In the genomic region with DNA sequence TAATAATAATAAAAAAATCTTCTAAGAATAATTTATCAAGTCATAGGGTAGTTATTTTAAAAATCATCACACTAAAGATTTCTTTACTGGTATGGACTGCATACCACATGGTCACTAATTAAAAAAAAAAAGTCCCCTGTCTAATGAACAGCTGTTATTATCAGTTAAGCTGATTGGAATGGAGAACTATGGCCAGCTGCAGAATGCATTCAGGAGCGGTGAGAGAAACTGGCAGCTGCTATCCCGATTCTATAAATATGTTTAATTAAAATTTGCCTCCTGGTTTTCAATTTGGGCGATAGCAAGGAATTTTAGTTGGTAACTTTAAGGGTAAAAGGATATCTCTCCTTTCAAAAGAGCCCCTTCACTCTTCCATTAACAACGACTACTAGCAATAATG, we compare ENCODE assay signal across 25 mouse cellular contexts. TPM values are rescaled to one million over a fixed set of nuclear protein-coding genes. Genes with fewer than 3 reads are reported as not detected.
"Had no signal": no experiment of that assay in that cellular context is flagged by ENCODE, and none has a peak within 500 bp of the region (broad histone marks: within the 10 kb centered on the region; RNA-seq: fewer than 3 reads in every experiment).

No protein-coding gene starts in this region.

- H3K36me3 ChIP-seq: heart, embryonic 13.5 days; heart, embryonic 15.5 days; hindbrain, embryonic 13.5 days; hindbrain, embryonic 15.5 days; kidney, embryonic 15.5 days; limb, embryonic 13.5 days; limb, embryonic 15.5 days; liver, embryonic 12.5 days had no signal

- H3K27ac ChIP-seq: heart, adult 2 months; heart, embryonic 13.5 days; heart, embryonic 15.5 days; hindbrain, embryonic 13.5 days; hindbrain, embryonic 15.5 days; hindbrain, postnatal 0 days; kidney, embryonic 15.5 days; kidney, postnatal 0 days; limb, embryonic 13.5 days; limb, embryonic 15.5 days; liver, embryonic 12.5 days had no signal

- H3K27me3 ChIP-seq: heart, embryonic 13.5 days; heart, embryonic 15.5 days; hindbrain, embryonic 13.5 days; hindbrain, embryonic 15.5 days; kidney, embryonic 15.5 days; limb, embryonic 13.5 days; limb, embryonic 15.5 days; liver, embryonic 12.5 days had no signal

- H3K4me3 ChIP-seq: heart, adult 2 months; heart, embryonic 13.5 days; heart, embryonic 15.5 days; hindbrain, embryonic 13.5 days; hindbrain, embryonic 15.5 days; kidney, embryonic 15.5 days; limb, embryonic 13.5 days; limb, embryonic 15.5 days; liver, embryonic 12.5 days had no signal

- H3K9me3 ChIP-seq: heart, embryonic 13.5 days; heart, embryonic 15.5 days; hindbrain, embryonic 13.5 days; hindbrain, embryonic 15.5 days; kidney, embryonic 15.5 days; limb, embryonic 13.5 days; limb, embryonic 15.5 days; liver, embryonic 12.5 days had no signal

- H3K9ac ChIP-seq: heart, embryonic 13.5 days; heart, embryonic 15.5 days; hindbrain, embryonic 13.5 days; hindbrain, embryonic 15.5 days; kidney, embryonic 15.5 days; limb, embryonic 13.5 days; limb, embryonic 15.5 days; liver, embryonic 12.5 days had no signal

- H3K4me1 ChIP-seq: heart, embryonic 13.5 days; heart, embryonic 15.5 days; hindbrain, embryonic 13.5 days; hindbrain, embryonic 15.5 days; kidney, embryonic 15.5 days; limb, embryonic 13.5 days; limb, embryonic 15.5 days; liver, embryonic 12.5 days had no signal

- H3K4me2 ChIP-seq: heart, embryonic 11.5 days; heart, embryonic 13.5 days; heart, embryonic 15.5 days; hindbrain, embryonic 13.5 days; hindbrain, embryonic 15.5 days; kidney, embryonic 15.5 days; limb, embryonic 13.5 days; limb, embryonic 15.5 days; liver, embryonic 12.5 days had no signal

- DNase-seq: gastrocnemius, postnatal 14 days; gastrocnemius, postnatal 36 days; heart, adult 2 months; heart, postnatal 14 days; heart, postnatal 36 days; kidney, adult 11 months; kidney, adult 2 months; kidney, adult 9 months; kidney, postnatal 14 days; kidney, postnatal 36 days; layer of hippocampus, adult 9-11 months; layer of hippocampus, postnatal 36 days; left cerebral cortex, postnatal 4 days had no signal

- ATAC-seq: hindbrain, postnatal 0 days; intestine, embryonic 16.5 days; liver, embryonic 12.5 days had no signal

RNA-seq across cellular contexts. Expression of gene Glipr1, which starts 53.4 kb away (rescaled TPM):
- total RNA-seq: gastrocnemius, postnatal 36 days; hindbrain, postnatal 0 days had no signal
